Mouse (Mus musculus): ENCODE data around the gene Traf3ip2.
A peak's percentile ranks its signal among the peaks of the same experiment; 100 is the strongest.

The Traf3ip2 gene

GRCm38 (mm10) chr10:39681014-39681413 is 68.3 kb downstream of the Traf3ip2 start:
- no peak for DNase-seq

DNA sequence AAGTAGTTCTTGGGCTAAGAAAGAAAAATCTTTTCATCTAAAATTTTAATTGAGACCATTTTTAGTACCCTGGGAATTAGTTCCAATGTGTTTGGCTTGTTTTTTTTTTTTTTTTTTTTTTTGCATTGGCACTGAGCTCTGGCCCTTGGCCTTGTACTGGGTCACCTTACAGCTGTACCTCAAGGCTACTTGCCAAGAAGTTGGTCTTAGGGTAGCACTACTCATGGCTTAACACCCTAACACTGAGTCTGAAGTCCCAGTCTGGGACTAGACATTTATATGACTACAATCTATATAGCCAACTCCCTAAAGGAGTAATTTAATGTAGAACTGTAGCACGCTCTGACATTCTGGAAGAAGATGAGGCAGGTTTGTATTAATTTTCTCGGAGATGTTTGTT is 69.8 kb downstream of the Traf3ip2 start:
- DNase-seq = no peak

DNA sequence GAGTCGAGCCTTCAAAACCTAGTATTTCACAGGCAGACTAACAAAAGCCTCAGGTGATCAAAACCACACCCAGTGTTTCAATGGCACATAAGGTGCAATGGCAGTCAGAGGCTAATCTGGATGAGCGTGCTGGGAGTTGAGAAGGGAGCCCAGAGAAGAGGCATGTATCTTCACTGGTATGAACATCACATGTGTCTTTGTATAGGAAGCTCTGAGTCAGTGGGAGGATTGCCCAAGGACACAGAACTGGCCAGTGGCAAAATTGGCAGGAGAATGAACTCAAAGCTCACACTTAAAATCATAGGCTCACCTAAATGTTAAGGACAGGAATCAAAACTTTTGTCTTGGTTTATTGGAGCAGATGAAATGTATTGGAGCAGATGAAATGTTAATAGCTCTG is 70.7 kb downstream of the Traf3ip2 start:
- no peak for DNase-seq

- DNase-seq = peak; percentile 24
Observed at GRCm38 (mm10) chr10:39686811-39687210, 74.1 kb downstream of the Traf3ip2 start.

DNA sequence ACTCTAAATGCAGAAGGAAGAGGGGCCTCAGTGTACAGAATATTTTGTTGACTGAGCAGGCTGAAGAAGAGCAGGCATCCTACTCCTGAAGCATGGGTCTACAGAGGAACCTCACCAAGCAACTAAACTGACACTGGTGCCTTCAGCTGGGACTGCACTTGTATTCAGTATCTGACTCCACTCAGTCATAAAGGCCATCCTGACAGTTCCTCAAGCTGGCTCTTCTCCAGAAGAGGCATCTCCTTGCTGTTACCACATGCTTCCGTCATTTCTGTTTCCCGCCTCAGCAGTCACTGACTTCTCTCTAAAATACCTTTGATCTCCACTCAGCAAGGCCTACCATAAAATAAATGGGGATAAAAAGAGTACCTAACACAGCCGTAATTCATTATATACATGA is 75.1 kb downstream of the Traf3ip2 start:
- DNase-seq = no peak

- DNase-seq = no peak
Observed at GRCm38 (mm10) chr10:39691351-39692064, 78.8 kb downstream of the Traf3ip2 start.

GRCm38 (mm10) chr10:39692152-39692551 is 79.4 kb downstream of the Traf3ip2 start:
- DNase-seq = no peak
